In the genomic region with DNA sequence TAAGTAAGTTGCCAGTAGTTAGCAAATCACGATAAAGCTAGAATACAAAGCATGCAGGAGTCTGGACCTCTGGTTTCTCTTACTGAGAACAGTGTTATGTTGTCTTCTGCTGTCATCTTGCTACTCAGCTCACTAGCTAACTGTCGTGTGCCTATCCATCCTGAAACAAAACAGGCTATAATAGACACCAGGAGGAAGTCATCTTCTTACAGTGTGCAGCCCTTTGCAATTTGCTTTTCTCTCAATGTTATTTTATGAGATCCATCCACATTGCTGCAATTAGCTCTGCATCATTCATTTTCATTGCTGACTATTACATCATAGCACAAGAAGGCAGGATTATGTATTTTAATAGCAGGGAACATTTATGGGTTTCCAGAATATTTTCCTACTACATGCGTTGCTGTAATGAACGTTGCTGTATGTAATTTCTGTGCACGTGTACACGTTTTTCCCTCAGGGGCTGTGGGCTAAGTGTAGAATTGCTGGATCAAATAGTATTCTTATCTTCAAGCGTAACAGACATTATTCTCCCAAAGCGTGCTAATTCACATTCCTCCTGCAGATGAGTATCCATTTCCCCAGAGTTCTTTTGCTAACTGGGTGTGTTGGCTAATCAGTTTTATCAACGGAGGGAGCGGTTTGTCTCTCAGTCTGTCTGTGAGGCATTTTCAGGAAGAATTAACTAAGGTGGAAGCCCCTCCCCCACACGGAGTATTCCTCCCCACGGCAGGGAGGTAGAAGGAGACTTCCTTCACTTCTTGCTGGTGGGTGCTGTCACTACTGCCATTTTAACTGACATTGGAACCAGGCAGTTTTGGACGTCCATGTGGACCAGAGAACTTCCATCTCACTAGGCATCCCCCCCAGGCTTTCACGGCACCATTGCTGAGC, we compare ENCODE assay signal across 17 mouse cellular contexts.
DNase-seq lines count a peak whose midpoint lies in the region; ATAC-seq and TF ChIP-seq lines count a peak whose summit lies in the region.
"Had no signal": no experiment of that assay in that cellular context is flagged by ENCODE, and none has a peak within 500 bp of the region (broad histone marks: within the 10 kb centered on the region; RNA-seq: fewer than 3 reads in every experiment).

No protein-coding gene starts in this region.

- no peak for TF ChIP-seq POLR2A in embryonic fibroblast, embryonic 13.5 days (IDR thresholded peaks at IDR 0.05; ENCODE audit: low read depth, low read length)
- no peak for TF ChIP-seq POLR2A in cerebellum, adult 2 months (IDR thresholded peaks at IDR 0.05; ENCODE audit: borderline replicate concordance, insufficient read depth, low read length)

- H3K4me3 ChIP-seq in heart, embryonic 12.5 days = no peak overlapping the region
- H3K4me3 ChIP-seq in kidney, postnatal 0 days (replicated peaks; ENCODE audit: low read depth, low read length) = no peak overlapping the region
- H3K4me3 ChIP-seq in embryonic fibroblast, embryonic 13.5 days (ENCODE audit: insufficient read depth, low read length) = no peak overlapping the region
- H3K4me3 ChIP-seq in midbrain, embryonic 16.5 days (ENCODE audit: low read depth, low read length) = no peak overlapping the region
- H3K4me3 ChIP-seq in cerebellum, adult 2 months (replicated peaks; ENCODE audit: insufficient read depth, low read depth, low read length) = no peak overlapping the region
- H3K4me3 ChIP-seq: erythroblast, embryonic 14.5 days; liver, embryonic 12.5 days; lung, embryonic 15.5 days; stomach, embryonic 15.5 days had no signal

- H3K27me3 ChIP-seq in heart, embryonic 12.5 days (replicated peaks) = no peaks in the 10 kb centered on the region
- no peaks in the 10 kb centered on the region for H3K27me3 ChIP-seq in kidney, postnatal 0 days (ENCODE audit: insufficient read depth, low read length)
- no peaks in the 10 kb centered on the region for H3K27me3 ChIP-seq in midbrain, embryonic 16.5 days (ENCODE audit: control insufficient read depth, insufficient read depth, low read depth, low read length)
- H3K27me3 ChIP-seq in cerebellum, adult 2 months (ENCODE audit: control insufficient read depth, insufficient read depth, low read length) = no peaks in the 10 kb centered on the region
- H3K27me3 ChIP-seq: liver, embryonic 12.5 days; lung, embryonic 15.5 days; stomach, embryonic 15.5 days had no signal

- TF ChIP-seq CTCF in kidney, postnatal 0 days (IDR thresholded peaks at IDR 0.05; ENCODE audit: low read depth) = no peak
- no peak for TF ChIP-seq CTCF in embryonic fibroblast, embryonic 13.5 days (IDR thresholded peaks at IDR 0.05; ENCODE audit: borderline replicate concordance, insufficient read depth, low read length)
- TF ChIP-seq CTCF in cerebellum, adult 2 months (IDR thresholded peaks at IDR 0.05; ENCODE audit: borderline replicate concordance, insufficient read depth, low read depth, low read length) = no peak

- WGBS in heart, embryonic 12.5 days = 46% methylated on average over 14 of the region's 14 CpGs
- whole genome bisulfite sequencing in kidney, postnatal 0 days = 37% methylated on average over 14 of the region's 14 CpGs
- WGBS in midbrain, embryonic 16.5 days = 50% methylated on average over 14 of the region's 14 CpGs
- 71% methylated on average over 14 of the region's 14 CpGs for WGBS in cerebellum, adult 2 months

- H3K4me1 ChIP-seq in heart, embryonic 12.5 days (replicated peaks) = peaks cover 13% of the 10 kb centered on the region
- no peaks in the 10 kb centered on the region for H3K4me1 ChIP-seq in kidney, postnatal 0 days (replicated peaks; ENCODE audit: insufficient read depth, low read length)
- H3K4me1 ChIP-seq in embryonic fibroblast, embryonic 13.5 days (ENCODE audit: control insufficient read depth, insufficient read depth, low read length) = no peaks in the 10 kb centered on the region; the same call in none of the 2 replicates
- peaks cover 11% of the 10 kb centered on the region; the same call in 1 of the 2 replicates for H3K4me1 ChIP-seq in midbrain, embryonic 16.5 days (ENCODE audit: control insufficient read depth, insufficient read depth, low read length)
- no peaks in the 10 kb centered on the region; the same call in 1 of the 2 replicates for H3K4me1 ChIP-seq in cerebellum, adult 2 months (ENCODE audit: control insufficient read depth, insufficient read depth, low read length)
- H3K4me1 ChIP-seq: liver, embryonic 12.5 days had no signal

- no peak overlapping the region for H3K9ac ChIP-seq in heart, embryonic 12.5 days
- H3K9ac ChIP-seq in kidney, postnatal 0 days (ENCODE audit: low read depth, low read length) = no peak overlapping the region
- no peak overlapping the region for H3K9ac ChIP-seq in midbrain, embryonic 16.5 days (ENCODE audit: low read depth, low read length)
- H3K9ac ChIP-seq: forebrain, postnatal 0 days; liver, embryonic 12.5 days; lung, embryonic 15.5 days; stomach, embryonic 15.5 days had no signal

- no peak overlapping the region for H3K27ac ChIP-seq in heart, embryonic 12.5 days (ENCODE audit: poor library complexity, severe bottlenecking)
- H3K27ac ChIP-seq in kidney, postnatal 0 days = no peak overlapping the region
- H3K27ac ChIP-seq in embryonic fibroblast, embryonic 13.5 days (ENCODE audit: insufficient read depth, low read length) = peak overlapping the region; percentile 18; the same call in 1 of the 2 replicates
- no peak overlapping the region for H3K27ac ChIP-seq in midbrain, embryonic 16.5 days (ENCODE audit: low read length)
- no peak overlapping the region for H3K27ac ChIP-seq in cerebellum, adult 2 months (ENCODE audit: insufficient read depth, low read length)
- H3K27ac ChIP-seq: liver, embryonic 12.5 days; lung, embryonic 15.5 days; stomach, embryonic 15.5 days had no signal

- H3K9me3 ChIP-seq in heart, embryonic 12.5 days (replicated peaks) = no peaks in the 10 kb centered on the region
- H3K9me3 ChIP-seq in kidney, postnatal 0 days (replicated peaks; ENCODE audit: low read length) = no peaks in the 10 kb centered on the region
- H3K9me3 ChIP-seq in midbrain, embryonic 16.5 days (replicated peaks; ENCODE audit: control insufficient read depth, low read length, poor library complexity, severe bottlenecking) = no peaks in the 10 kb centered on the region
- H3K9me3 ChIP-seq: lung, embryonic 15.5 days; stomach, embryonic 15.5 days had no signal

- H3K36me3 ChIP-seq in heart, embryonic 12.5 days = no peaks in the 10 kb centered on the region
- no peaks in the 10 kb centered on the region for H3K36me3 ChIP-seq in kidney, postnatal 0 days (ENCODE audit: insufficient read depth, low read length)
- H3K36me3 ChIP-seq in midbrain, embryonic 16.5 days (ENCODE audit: control insufficient read depth, insufficient read depth, low read length) = no peaks in the 10 kb centered on the region
- H3K36me3 ChIP-seq: liver, embryonic 12.5 days; lung, embryonic 15.5 days; stomach, embryonic 15.5 days had no signal

- no peak for ATAC-seq in heart, embryonic 12.5 days (ENCODE audit: insufficient number of reproducible peaks, low FRiP score)
- no peak for ATAC-seq in kidney, postnatal 0 days (replicated peaks; ENCODE audit: low FRiP score, low read depth)
- ATAC-seq in midbrain, embryonic 16.5 days = peak; percentile 46
- ATAC-seq: forebrain, postnatal 0 days; liver, embryonic 12.5 days had no signal

- intact Hi-C loops in heart, postnatal 25 days (cut with DNase I) = no loop called here

- H3K4me2 ChIP-seq in heart, embryonic 12.5 days = peak overlapping the region; percentile 32
- H3K4me2 ChIP-seq in kidney, postnatal 0 days (ENCODE audit: low read length) = peak overlapping the region; percentile 38
- H3K4me2 ChIP-seq in midbrain, embryonic 16.5 days (ENCODE audit: low read length) = peak overlapping the region; percentile 18
- H3K4me2 ChIP-seq: liver, embryonic 12.5 days; lung, embryonic 15.5 days; stomach, embryonic 15.5 days had no signal

- DNase-seq in heart, postnatal 25 days (ENCODE audit: low spot score) = no peak
- peak; percentile 30 for DNase-seq in kidney, postnatal 0 days (ENCODE audit: low spot score)
- no peak for DNase-seq in kidney, postnatal 14 days
- no peak for DNase-seq in cerebellum, adult 2 months
- DNase-seq in cerebellum, postnatal 14 days = no peak
- DNase-seq: cerebellum, adult 11-12 months; forebrain, postnatal 0 days; heart, postnatal 36 days; kidney, adult 8-10 months; spleen, adult 18-20 months had no signal
